Mouse (Mus musculus) R1 (cell line): Measurements from ENCODE around the gene Hist2h2be.
"Not testable (repeated sequence)": the region's sequence is repeated elsewhere in the genome, so short reads cannot be mapped to it uniquely, and the experiment has no call there.

Experiments
- DNase-seq: peaks from one replicate; pipeline ENCODE4 v3.0.0-alpha.2; 2018; ENCODE audit warnings: low read depth, low spot score

The Hist2h2be gene

DNA sequence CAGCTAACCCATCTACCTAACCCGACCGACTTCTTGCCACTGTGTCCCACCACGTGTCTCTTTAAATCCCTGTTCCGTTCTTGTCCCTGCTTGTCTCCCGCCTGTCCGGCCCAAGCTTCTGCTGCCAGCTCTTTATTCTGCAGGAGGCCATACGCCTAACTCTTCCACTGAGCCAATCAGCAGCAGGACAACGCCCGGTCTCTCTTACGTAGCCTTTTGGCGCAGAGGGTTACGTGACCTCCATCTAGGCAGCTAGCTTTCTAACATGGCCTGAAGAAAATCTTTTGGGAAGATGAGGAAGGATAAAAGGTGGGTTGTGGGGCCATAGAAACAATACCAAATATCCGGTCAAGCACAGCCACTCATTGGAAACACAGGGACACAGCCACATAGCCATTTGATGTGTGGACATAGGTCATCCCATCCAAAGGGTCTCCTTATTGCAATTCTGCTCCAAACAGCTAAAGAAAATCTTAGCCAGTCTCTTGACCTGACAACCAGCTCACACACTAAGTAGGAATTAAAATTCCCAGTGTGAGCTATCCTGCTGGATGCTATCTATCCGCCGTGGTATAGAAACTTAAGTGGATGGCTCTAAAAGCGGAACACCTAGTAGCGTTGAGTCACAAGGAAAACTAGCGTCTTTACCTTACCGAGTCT is 41.4 kb downstream of the Hist2h2be start:
- DNase-seq = peak; percentile 93

DNA sequence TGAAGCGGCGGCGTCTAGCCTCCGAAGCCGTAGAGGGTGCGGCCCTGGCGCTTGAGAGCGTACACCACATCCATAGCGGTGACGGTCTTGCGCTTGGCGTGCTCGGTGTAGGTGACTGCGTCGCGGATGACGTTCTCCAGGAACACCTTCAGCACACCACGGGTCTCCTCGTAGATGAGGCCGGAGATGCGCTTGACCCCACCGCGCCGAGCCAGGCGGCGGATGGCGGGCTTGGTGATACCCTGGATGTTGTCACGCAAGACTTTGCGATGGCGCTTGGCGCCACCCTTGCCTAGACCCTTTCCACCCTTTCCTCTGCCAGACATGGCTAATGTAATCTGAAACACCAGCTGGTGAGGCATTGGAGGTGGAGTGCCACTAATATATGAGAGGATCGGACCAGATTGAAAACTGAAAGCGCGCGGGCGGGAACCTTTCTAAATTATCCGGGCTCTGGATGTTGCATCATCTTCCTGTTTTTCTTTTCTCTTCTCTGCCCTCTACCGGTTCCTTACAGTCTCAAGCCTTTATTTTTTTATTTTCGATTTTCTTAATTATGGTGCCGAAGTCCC is 42.1 kb downstream of the Hist2h2be start, which contains the start of gene Hist2h4:
Gene Hist2h4 (minus strand): TSS at position 333 of the 572 bp plus-strand sequence.
- DNase-seq = peak; percentile 96

DNA sequence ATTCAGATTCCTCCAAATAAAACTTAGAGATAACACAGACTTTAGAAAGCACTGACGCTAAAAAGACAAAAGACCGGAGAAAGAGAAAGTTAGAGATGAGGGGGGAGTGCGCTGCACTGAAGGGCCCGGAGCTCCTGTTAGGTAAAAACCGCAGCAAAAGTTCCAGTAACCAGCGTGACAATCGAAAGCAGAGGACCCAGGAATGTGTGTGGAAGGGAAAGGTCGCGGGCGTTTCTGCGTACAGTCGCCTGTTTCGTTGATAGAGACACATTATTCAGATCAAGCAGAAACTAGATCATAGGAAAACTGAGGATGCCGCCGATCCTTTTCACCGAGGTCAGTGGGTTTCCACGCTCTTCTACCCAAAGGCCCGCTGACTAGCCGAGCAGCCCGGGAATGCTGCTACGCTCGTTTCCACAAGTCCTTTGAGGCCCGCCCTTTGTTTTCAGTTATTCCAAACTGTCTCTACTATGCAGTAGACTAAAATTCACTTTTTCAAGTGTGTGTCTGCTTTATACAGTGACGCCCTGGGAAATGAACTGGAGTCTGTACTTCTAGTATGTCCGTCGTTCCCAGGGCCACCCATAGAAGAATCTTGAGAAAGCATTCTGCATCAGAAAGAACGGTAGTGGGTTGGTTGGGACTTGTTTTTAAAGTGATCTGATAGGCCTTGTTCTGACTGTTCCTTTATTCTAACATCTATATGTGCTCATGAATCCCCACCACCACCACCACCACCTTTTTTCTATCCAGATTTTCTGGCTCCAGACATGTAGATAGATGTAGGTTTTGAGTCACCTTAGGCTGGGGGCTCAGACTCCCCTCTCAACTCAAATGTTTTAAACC is 42.9 kb downstream of the Hist2h2be start:
- peak; percentile 55 for DNase-seq

DNA sequence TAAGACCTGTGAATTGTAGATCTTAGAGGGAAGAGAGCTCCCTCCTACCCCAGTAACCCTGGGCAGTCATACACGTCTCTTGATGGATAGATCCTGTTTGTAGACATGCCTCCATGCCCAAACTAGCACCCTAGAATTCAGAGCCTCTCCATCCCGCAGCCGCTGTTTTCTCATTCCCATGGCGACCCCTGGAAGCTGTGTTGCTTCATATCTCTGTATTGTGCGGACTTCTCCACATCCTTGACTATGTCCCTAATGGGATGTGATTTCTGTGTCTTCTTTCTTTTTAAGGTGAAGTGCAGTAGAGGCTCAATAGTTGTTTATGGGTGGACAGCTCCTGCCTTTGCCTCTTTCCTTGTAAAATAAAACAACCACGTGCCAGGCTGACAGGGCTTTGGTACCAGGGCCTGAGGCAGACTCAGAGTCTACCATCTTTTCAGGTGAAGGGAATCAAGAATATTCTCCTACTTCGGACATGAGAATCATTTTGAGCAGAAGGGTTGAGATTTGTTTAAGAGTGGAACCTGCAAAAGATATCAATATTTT is 43.6 kb downstream of the Hist2h2be start:
- no peak for DNase-seq

DNA sequence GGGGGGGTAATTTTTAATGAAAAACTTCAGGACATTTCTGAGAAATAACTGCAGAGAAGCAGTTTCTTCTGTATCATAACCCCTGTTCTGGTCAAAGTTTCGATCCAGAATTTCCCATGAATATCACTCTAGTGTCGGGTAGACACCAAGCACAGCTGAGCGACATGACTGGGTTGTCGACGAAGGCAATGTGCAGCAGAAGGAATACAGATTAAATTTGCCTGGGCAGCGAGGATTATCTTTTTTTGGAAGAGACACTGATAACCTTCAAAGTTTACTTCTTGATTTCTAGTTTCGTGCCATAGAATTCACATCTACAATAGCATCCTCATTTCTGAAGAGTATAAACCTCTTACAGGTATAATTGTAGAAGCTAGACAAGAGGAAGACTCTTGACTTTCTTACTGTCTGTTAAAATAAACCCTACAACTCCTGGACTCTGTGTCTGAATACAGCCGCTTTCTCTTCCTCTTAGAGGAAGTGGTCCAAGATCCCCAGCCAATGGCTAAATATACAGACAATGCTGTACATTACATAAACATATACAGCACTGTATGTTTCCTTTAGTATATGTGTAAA is 45.3 kb downstream of the Hist2h2be start:
- no peak for DNase-seq

DNA sequence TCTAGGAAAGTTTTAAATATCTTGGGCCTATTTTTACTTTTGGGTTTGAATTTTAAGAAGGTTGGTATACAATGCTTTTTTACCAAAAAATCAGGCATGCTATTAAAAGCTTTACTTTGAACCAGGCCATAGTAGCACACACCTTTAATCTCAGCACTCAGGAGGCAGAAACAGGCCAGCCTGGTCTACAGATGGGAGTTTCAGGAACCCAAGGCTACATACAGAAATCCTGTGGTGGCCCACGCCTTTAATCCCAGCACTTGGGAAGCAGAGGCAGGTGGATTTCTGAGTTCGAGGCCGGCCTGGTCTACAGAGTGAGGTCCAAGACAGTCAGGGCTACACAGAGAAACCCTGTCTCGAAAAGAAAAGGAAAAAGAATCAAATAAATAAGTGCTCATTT is 46.6 kb downstream of the Hist2h2be start:
- no peak for DNase-seq

DNA sequence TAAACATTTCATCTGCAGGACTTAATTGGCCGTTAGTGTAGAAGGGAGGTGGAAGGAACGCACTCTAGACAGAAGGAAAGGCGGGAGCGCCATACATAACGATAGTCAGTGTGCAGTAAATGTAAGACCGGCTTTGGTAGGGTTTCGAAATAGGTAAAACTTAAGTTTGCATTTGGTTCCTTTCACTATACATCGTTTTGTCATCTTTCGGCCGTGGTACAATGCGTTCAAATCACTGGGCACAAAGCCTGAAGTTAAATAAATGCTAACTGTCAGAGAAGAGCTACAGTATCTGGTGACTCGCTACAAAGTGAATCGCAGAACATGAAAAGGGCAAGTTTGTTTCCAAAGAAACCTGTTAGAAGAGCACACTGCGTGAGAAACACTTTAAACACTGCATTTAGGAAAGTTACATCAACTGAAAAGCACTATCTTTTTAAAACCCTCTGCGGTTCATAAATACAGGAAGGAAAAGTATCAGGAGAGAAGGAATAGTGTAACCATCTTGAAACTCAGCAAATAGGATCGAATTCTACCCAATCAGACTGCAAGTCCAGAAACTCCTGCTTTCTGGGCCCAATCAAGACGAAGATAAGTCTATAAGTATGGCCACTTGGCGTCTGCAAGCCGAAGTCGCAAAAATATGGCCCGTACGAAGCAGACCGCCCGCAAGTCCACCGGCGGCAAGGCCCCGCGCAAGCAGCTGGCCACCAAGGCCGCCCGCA is 47.3 kb downstream of the Hist2h2be start, which contains the start of gene Hist2h3b:
Gene Hist2h3b (plus strand): TSS at position 604 of the 725 bp plus-strand sequence.
- peak; percentile 94 for DNase-seq

DNA sequence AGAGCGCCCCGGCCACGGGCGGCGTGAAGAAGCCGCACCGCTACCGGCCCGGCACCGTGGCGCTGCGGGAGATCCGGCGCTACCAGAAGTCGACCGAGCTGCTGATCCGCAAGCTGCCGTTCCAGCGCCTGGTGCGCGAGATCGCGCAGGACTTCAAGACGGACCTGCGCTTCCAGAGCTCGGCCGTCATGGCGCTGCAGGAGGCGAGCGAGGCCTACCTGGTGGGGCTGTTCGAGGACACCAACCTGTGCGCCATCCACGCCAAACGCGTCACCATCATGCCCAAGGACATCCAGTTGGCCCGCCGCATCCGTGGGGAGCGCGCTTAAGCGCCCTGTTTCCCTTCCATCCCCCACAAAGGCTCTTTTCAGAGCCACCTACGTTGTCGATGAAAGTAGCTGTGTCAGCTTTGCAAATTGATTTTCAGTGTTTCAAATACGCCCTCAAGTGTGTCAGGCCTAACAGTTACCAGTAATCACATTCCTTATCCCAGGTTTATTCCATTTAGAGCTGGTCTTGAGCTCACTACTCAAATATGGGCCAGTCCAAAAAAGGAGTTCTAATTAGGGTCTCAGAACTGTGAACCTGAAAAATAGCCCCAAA is 48.0 kb downstream of the Hist2h2be start:
- DNase-seq = not testable (repeated sequence)

DNA sequence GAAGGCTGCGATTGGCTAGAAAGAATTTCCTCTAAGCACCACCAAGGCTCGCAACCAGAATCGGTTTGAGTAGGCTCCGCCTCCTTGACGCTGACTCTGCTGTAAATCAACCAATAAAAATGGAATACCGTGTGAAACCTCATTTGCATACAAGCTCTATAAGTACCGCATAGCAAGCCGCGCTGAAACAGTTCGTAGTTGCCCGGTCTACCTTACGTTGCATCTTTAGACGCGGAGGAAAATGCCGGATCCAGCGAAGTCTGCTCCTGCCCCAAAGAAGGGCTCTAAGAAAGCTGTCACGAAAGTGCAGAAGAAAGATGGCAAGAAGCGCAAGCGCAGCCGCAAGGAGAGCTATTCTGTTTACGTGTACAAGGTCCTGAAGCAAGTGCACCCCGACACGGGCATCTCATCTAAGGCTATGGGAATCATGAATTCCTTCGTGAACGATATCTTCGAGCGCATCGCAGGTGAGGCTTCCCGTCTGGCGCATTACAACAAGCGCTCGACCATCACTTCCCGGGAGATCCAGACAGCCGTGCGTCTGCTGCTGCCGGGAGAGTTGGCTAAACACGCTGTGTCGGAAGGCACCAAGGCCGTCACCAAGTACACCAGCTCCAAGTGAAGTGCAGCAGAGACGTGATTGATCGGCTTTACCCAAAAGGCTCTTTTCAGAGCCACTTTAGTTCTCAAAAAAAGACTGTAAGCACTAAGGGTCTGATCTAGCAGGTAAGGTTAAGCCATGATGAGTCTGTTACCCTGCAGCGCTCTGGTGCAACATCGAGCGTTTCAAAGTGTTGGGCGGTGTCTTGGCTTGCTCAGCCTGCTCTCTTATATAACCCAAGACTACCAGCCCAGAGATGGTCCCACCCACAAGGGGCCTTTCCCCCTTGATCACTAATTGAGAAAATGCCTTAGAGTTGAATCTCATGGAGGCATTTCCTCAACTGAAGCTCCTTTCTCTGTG is 48.9 kb downstream of the Hist2h2be start, which contains the start of gene Hist2h2bb:
Gene Hist2h2bb (plus strand): TSS at position 242 of the 964 bp plus-strand sequence.
- DNase-seq = peak; percentile 99
